Mouse (Mus musculus) c-Kit-positive CD71-positive TER-119-positive erythroid progenitor cells, embryonic 14.5 days (primary cell): ENCODE results near the gene Sh3rf3.

Experiments
- DNase-seq: peaks from one replicate; pipeline ENCODE4 v3.0.0-alpha.2; 2013; ENCODE audit warnings: low spot score

Gene Sh3rf3

GRCm38 (mm10) chr10:58813081-58813800, at the start of gene Sh3rf3:
Gene Sh3rf3, plus strand, starts transcription at chr10:58813359.
- no peak for DNase-seq

- no peak for DNase-seq
Observed at GRCm38 (mm10) chr10:58788486-58789274, 24.5 kb upstream of the Sh3rf3 start.

GRCm38 (mm10) chr10:58797555-58797954, 15.6 kb upstream of the Sh3rf3 start:
- DNase-seq = no peak

GRCm38 (mm10) chr10:58798156-58798555, 15.0 kb upstream of the Sh3rf3 start:
- no peak for DNase-seq

GRCm38 (mm10) chr10:58800996-58801433, 12.1 kb upstream of the Sh3rf3 start:
- no peak for DNase-seq

GRCm38 (mm10) chr10:58802391-58802790, 10.8 kb upstream of the Sh3rf3 start:
- DNase-seq = no peak

GRCm38 (mm10) chr10:58807956-58808355, 5.2 kb upstream of the Sh3rf3 start:
- DNase-seq = no peak

GRCm38 (mm10) chr10:58810181-58810580, 3.0 kb upstream of the Sh3rf3 start:
- no peak for DNase-seq

GRCm38 (mm10) chr10:58812210-58813080, 714 bp upstream of the Sh3rf3 start:
- peak; percentile 19 for DNase-seq

GRCm38 (mm10) chr10:58813801-58814191, 637 bp downstream of the Sh3rf3 start:
- DNase-seq = no peak

GRCm38 (mm10) chr10:58814486-58814885, 1.3 kb downstream of the Sh3rf3 start:
- DNase-seq = no peak

GRCm38 (mm10) chr10:58824016-58824568, 10.9 kb downstream of the Sh3rf3 start:
- DNase-seq = no peak

- no peak for DNase-seq
Observed at GRCm38 (mm10) chr10:58829251-58830111, 16.3 kb downstream of the Sh3rf3 start.

- DNase-seq = no peak
Observed at GRCm38 (mm10) chr10:58833146-58833545, 20.0 kb downstream of the Sh3rf3 start.

- DNase-seq = no peak
Observed at GRCm38 (mm10) chr10:58833741-58834178, 20.6 kb downstream of the Sh3rf3 start.

GRCm38 (mm10) chr10:58836391-58836790, 23.2 kb downstream of the Sh3rf3 start:
- no peak for DNase-seq

GRCm38 (mm10) chr10:58837504-58837903, 24.3 kb downstream of the Sh3rf3 start:
- DNase-seq = no peak

GRCm38 (mm10) chr10:58841945-58842344, 28.8 kb downstream of the Sh3rf3 start:
- DNase-seq = no peak

GRCm38 (mm10) chr10:58843100-58843499, 29.9 kb downstream of the Sh3rf3 start:
- no peak for DNase-seq

GRCm38 (mm10) chr10:58848127-58848526, 35.0 kb downstream of the Sh3rf3 start:
- no peak for DNase-seq

GRCm38 (mm10) chr10:58848536-58848935, 35.4 kb downstream of the Sh3rf3 start:
- no peak for DNase-seq
